Mouse (Mus musculus) thymus, postnatal 4 days (tissue): Measurements from ENCODE around the gene Emilin3.

Source experiments
- DNase-seq: peaks from one replicate; pipeline ENCODE4 v3.0.0; 2021

Gene Emilin3

DNA sequence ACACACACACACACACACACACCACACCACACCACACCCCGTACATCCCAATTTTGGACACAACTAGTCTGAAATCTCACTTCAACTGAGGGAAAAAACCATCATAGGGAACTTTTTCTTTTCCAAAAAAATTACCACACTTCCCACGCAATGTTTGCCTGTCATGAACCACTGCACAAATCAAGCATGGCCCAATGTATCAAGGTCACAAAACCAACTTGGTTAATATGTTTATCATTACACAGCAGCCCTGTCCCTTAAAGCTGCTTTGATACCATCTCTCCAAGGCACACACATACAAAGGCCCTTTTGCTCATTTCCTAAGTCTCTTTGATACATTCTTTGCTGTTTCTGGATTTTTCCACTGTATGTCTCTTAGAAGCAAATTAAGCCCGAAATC is 40.8 kb downstream of the Emilin3 start:
- no peak for DNase-seq

GRCm38 (mm10) chr2:160869446-160869845 is 42.7 kb downstream of the Emilin3 start:
- DNase-seq = no peak

GRCm38 (mm10) chr2:160865266-160865665 is 46.9 kb downstream of the Emilin3 start:
- DNase-seq = no peak

- DNase-seq = no peak
Observed at GRCm38 (mm10) chr2:160864112-160864511, 48.0 kb downstream of the Emilin3 start.

DNA sequence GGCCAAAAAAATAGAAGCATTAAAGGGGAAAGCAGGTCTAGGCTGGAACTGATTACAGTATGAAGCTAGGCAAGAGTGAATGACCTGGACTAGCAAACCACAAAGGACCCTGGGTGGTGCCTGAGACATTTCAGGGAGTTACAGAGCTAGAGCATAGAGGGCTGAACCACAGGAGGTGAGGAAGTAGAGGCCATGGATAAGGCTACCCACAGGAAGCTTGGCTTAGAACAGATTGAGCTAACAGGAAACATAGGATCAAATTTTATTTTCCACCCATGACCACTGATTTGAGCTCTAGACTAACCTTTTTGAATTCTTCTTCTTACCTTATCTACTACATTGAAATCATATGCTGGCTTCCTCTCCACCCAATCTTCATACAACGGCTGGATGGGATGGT is 51.8 kb downstream of the Emilin3 start:
- DNase-seq = no peak
